Mouse (Mus musculus): ENCODE measurements around the gene Il2.

Gene Il2

DNA sequence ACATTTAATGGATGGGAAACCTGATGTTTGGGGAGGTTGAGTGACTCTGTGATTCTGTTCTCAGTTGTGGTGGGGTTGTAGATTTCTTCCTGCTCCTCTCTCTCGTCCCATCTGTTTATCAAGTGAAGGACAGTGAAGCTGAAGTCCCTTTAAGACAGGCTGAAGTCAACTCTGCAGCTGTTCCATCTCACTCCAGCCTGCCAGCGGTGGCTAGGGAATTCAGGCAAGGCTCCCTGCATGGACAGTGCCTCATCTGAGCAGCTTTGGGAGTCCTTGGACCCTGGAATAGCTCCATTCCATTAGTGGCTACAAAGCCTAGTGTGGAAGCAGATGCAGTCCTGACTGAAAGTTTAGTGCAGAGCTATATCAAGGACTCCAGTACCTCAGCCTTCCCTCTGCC lies 3.3 kb upstream of the Il2 start:
- Histone ChIP-seq H3K36me3 (ENCODE audit: insufficient read depth, low read length) (no peaks in the 10 kb centered on the region), H3K27me3 (ENCODE audit: insufficient read depth, low read length) (no peaks in the 10 kb centered on the region), H3K9me3 (ENCODE audit: low read length) (no peaks in the 10 kb centered on the region), H3K4me1 (replicated peaks; ENCODE audit: low read depth, low read length) (no peaks in the 10 kb centered on the region), H3K4me3 (replicated peaks; ENCODE audit: low read length) (no peak overlapping the region)
- no peak for TF ChIP-seq CTCF (conservative IDR thresholded peaks at IDR 0.05; ENCODE audit: low read length)
- TF ChIP-seq POU5F1 (IDR thresholded peaks at IDR 0.05; ENCODE audit: borderline replicate concordance, low read length) = no peak
- TF ChIP-seq NANOG (IDR thresholded peaks at IDR 0.05; ENCODE audit: borderline replicate concordance, low read length) = no peak

DNA sequence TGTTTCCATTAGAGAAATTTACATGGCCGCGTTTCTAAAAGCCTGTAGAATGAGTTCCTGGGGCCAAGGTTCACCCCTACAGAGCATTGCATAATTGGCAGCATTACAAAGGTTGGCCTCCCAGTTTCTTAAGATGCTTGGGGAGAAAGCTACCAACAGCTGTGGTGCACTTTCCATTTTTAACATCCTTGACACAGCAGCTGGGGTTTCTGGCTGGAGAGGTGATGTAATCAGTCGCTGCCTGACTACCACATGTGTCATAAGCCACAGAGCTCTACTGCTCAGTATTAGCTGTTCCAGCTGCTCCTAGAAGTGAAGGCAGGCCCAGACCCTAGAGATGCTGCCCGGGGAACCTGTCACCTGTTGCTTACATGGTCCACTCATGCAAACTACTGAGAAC lies 2.5 kb upstream of the Il2 start:
- H3K27me3 ChIP-seq (ENCODE audit: insufficient read depth, low read length) = no peaks in the 10 kb centered on the region
- no peaks in the 10 kb centered on the region for H3K9me3 ChIP-seq (ENCODE audit: low read length)
- no peak overlapping the region for H3K4me3 ChIP-seq (replicated peaks; ENCODE audit: low read length)
- H3K36me3 ChIP-seq (ENCODE audit: insufficient read depth, low read length) = no peaks in the 10 kb centered on the region
- TF ChIP-seq CTCF (conservative IDR thresholded peaks at IDR 0.05; ENCODE audit: low read length) (no peak), POU5F1 (IDR thresholded peaks at IDR 0.05; ENCODE audit: borderline replicate concordance, low read length) (no peak), NANOG (IDR thresholded peaks at IDR 0.05; ENCODE audit: borderline replicate concordance, low read length) (no peak)
- no peaks in the 10 kb centered on the region for H3K4me1 ChIP-seq (replicated peaks; ENCODE audit: low read depth, low read length)

DNA sequence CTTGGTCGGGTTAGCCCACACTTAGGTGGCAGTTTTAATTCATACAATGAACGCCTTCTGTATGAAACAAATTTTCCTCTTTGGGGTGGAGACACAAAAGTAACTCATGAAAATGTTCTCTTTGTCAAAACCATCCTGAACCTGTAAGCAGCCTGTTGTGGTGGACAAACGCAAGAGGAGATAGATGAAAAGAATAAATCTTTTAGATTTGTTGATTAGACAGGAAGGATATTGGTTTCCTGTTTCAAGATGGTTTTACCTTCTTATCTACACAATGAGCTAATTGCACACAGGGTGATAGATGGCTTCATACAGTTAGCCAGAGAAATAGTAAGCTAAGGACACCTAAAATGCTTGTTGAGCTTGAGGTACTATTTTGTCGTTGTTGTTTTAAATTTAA lies 403 bp upstream of the Il2 start:
- Histone ChIP-seq H3K4me1 (replicated peaks; ENCODE audit: low read depth, low read length) (no peaks in the 10 kb centered on the region), H3K27me3 (ENCODE audit: insufficient read depth, low read length) (no peaks in the 10 kb centered on the region), H3K9me3 (ENCODE audit: low read length) (no peaks in the 10 kb centered on the region), H3K4me3 (replicated peaks; ENCODE audit: low read length) (no peak overlapping the region), H3K36me3 (ENCODE audit: insufficient read depth, low read length) (no peaks in the 10 kb centered on the region)
- no peak for TF ChIP-seq CTCF (conservative IDR thresholded peaks at IDR 0.05; ENCODE audit: low read length)
- no peak for TF ChIP-seq NANOG (IDR thresholded peaks at IDR 0.05; ENCODE audit: borderline replicate concordance, low read length)
- TF ChIP-seq POU5F1 (IDR thresholded peaks at IDR 0.05; ENCODE audit: borderline replicate concordance, low read length) = no peak

DNA sequence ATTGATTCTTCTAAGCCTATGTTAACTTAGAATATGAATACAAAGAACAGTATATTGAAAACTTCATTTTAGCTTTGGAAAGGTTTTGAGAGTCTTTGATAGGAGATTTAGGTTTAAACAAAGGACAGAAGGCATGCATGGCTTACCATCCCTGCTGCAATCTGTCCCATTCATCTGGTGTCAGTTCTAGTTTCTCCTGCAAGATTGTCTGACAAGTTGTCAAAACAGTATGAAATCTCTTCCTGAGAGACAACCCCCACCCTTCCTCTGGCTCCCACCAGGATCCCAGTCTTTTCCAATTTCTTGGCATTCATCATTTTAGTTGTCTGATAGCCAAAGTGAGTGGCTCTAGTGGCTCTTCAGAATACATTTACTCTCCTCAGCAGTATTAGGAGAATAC lies 35.0 kb downstream of the Il2 start:
- H3K36me3 ChIP-seq (ENCODE audit: insufficient read depth, low read length) = no peaks in the 10 kb centered on the region
- H3K4me1 ChIP-seq (replicated peaks; ENCODE audit: low read depth, low read length) = no peaks in the 10 kb centered on the region
- no peak for TF ChIP-seq CTCF (conservative IDR thresholded peaks at IDR 0.05; ENCODE audit: low read length)
- TF ChIP-seq POU5F1 (IDR thresholded peaks at IDR 0.05; ENCODE audit: borderline replicate concordance, low read length) = no peak
- no peak for TF ChIP-seq NANOG (IDR thresholded peaks at IDR 0.05; ENCODE audit: borderline replicate concordance, low read length)
- H3K4me3 ChIP-seq (replicated peaks; ENCODE audit: low read length) = no peak overlapping the region
- 0 out of 2 replicates have a peak, but pooled peaks cover 3% of the 10 kb centered on the region for H3K9me3 ChIP-seq (ENCODE audit: low read length)
- no peaks in the 10 kb centered on the region for H3K27me3 ChIP-seq (ENCODE audit: insufficient read depth, low read length)

DNA sequence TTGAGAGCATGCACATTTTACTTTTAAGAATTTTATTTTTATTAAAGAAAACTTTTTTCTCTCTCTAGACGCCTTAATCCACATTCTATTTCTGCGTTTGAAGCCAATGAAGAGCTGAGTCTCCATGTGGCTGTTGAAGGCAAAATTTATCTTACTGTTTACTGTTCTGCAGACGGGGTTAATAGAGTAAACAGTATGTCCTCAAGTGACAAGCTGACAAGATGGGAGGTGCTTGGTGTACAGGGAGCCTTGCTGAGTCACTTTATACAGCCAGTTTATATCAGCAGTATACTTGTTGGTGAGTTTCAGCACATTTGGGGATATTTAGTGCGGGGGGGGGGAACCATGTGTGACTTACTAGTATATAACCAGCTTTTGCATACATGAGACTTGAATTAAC lies 40.9 kb downstream of the Il2 start:
- no peaks in the 10 kb centered on the region for H3K27me3 ChIP-seq (ENCODE audit: insufficient read depth, low read length)
- H3K4me1 ChIP-seq (replicated peaks; ENCODE audit: low read depth, low read length) = no peaks in the 10 kb centered on the region
- H3K9me3 ChIP-seq (ENCODE audit: low read length) = no peaks in the 10 kb centered on the region
- TF ChIP-seq POU5F1 (IDR thresholded peaks at IDR 0.05; ENCODE audit: borderline replicate concordance, low read length) (no peak), CTCF (conservative IDR thresholded peaks at IDR 0.05; ENCODE audit: low read length) (no peak), NANOG (IDR thresholded peaks at IDR 0.05; ENCODE audit: borderline replicate concordance, low read length) (no peak)
- H3K36me3 ChIP-seq (ENCODE audit: insufficient read depth, low read length) = no peaks in the 10 kb centered on the region
- no peak overlapping the region for H3K4me3 ChIP-seq (replicated peaks; ENCODE audit: low read length)

DNA sequence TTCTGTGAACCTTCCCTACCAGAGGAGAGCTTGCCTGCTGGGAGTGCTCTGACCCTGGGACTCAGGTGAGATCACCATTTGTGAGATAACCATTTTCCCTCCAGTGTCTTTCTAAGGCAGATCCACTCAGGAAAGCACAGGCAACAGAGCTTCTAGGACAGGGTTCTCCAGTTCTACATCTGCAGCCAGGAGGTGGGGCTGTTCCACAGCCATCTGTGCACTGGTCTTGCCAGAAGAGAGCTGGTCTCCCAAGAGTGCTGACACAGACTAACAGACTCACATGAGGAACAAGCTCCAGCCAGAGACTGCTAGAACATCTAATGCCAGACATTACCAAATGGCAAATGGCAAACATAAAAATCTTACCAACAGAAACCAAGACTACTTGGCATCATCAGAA lies 52.5 kb downstream of the Il2 start:
- Histone ChIP-seq H3K9me3 (ENCODE audit: low read length) (no peaks in the 10 kb centered on the region), H3K36me3 (ENCODE audit: insufficient read depth, low read length) (no peaks in the 10 kb centered on the region), H3K4me1 (replicated peaks; ENCODE audit: low read depth, low read length) (no peaks in the 10 kb centered on the region), H3K27me3 (ENCODE audit: insufficient read depth, low read length) (no peaks in the 10 kb centered on the region), H3K4me3 (replicated peaks; ENCODE audit: low read length) (no peak overlapping the region)
- TF ChIP-seq CTCF (conservative IDR thresholded peaks at IDR 0.05; ENCODE audit: low read length) = no peak
- no peak for TF ChIP-seq NANOG (IDR thresholded peaks at IDR 0.05; ENCODE audit: borderline replicate concordance, low read length)
- no peak for TF ChIP-seq POU5F1 (IDR thresholded peaks at IDR 0.05; ENCODE audit: borderline replicate concordance, low read length)
